Mouse (Mus musculus) midbrain, embryonic 16.5 days (tissue): ENCODE results near the gene Mob1b. TPM values are rescaled to one million over a fixed set of nuclear protein-coding genes. Genes with fewer than 3 reads are reported as not detected.
A peak's percentile ranks its signal among the peaks of the same experiment; 100 is the strongest.
"Not testable (repeated sequence)": the region's sequence is repeated elsewhere in the genome, so short reads cannot be mapped to it uniquely, and the experiment has no call there.

Source experiments
- ATAC-seq: fragments of 200-750 bp; cut with Nextera tagmentation; 2 replicates; pipeline ENCODE4 v1.8.0; 2017; ENCODE audit warnings: moderate TSS enrichment
- H3K27ac ChIP-seq: fragments of 300-500 bp; sonication (generic); 2 replicates; pipeline ENCODE4 v1.5.1; 2014; ENCODE audit warnings: mild to moderate bottlenecking, low read length, mixed read lengths
- H3K27me3 ChIP-seq: fragments of 300-500 bp; sonication (generic); 2 replicates; pipeline ENCODE4 v1.6.1; 2014; ENCODE audit warnings: low read depth, low read length, mixed read lengths; ENCODE audit not compliant: control insufficient read depth, insufficient read depth
- H3K36me3 ChIP-seq: fragments of 300-500 bp; sonication (generic); 2 replicates; pipeline ENCODE4 v1.6.1; 2014; ENCODE audit warnings: mild to moderate bottlenecking, low read length, moderate library complexity, mixed read lengths; ENCODE audit not compliant: control insufficient read depth, insufficient read depth
- H3K4me1 ChIP-seq: fragments of 300-500 bp; sonication (generic); 2 replicates; pipeline ENCODE4 v1.6.1; 2014; ENCODE audit warnings: mild to moderate bottlenecking, low read length, mixed read lengths; ENCODE audit not compliant: control insufficient read depth, insufficient read depth
- H3K4me2 ChIP-seq: fragments of 300-500 bp; sonication (generic); 2 replicates; pipeline ENCODE4 v1.6.1; 2014; ENCODE audit warnings: mild to moderate bottlenecking, low read length, mixed read lengths
- H3K4me3 ChIP-seq: fragments of 300-500 bp; sonication (generic); 2 replicates; pipeline ENCODE4 v1.5.1; 2014; ENCODE audit warnings: low read depth, mild to moderate bottlenecking, low read length, moderate library complexity, mixed read lengths
- H3K9ac ChIP-seq: fragments of 300-500 bp; sonication (generic); 2 replicates; pipeline ENCODE4 v1.6.1; 2014; ENCODE audit warnings: low read depth, low read length, mixed read lengths
- H3K9me3 ChIP-seq: fragments of 300-500 bp; sonication (generic); replicated peaks from 2 replicates; pipeline ENCODE4 v1.6.1; 2014; ENCODE audit warnings: mild to moderate bottlenecking, low read length, mixed read lengths; ENCODE audit not compliant: control insufficient read depth, poor library complexity, severe bottlenecking
- WGBS: fragments of 180-500 bp; shearing (Covaris S2); extraction: QIAGEN DNeasy Blood & Tissue Kit; methylation state at CpG from one replicate; pipeline ENCODE4 v1.1.7; 2014; 5-methylcytosine and 5-hydroxymethylcytosine counted together
- polyA plus RNA-seq: library from polyadenylated mRNA; unstranded; fragments of >200 nt; fragmentation: Nextera tagmentation; extraction: Ambion mirVana; gene quantifications from 2 replicates; pipeline ENCODE4 v1.2.1, GENCODE M21; 2015

Mob1b gene
- polyA plus RNA-seq, 1 experiment from 2014 or later: 9.8 TPM

- H3K4me2 ChIP-seq: peak overlapping the region; percentile 92
- no peaks in the 10 kb centered on the region for H3K27me3 ChIP-seq
- H3K36me3 ChIP-seq: no peaks in the 10 kb centered on the region
- under 1% methylated on average over 26 of the region's 38 CpGs for WGBS
- H3K27ac ChIP-seq: peak overlapping the region; percentile 95
- peak overlapping the region; percentile 99 for H3K4me3 ChIP-seq
- no peaks in the 10 kb centered on the region for H3K9me3 ChIP-seq
- H3K9ac ChIP-seq: peak overlapping the region; percentile 99
- ATAC-seq: peak; percentile 82
- H3K4me1 ChIP-seq: peaks cover 29% of the 10 kb centered on the region
Observed at GRCm38 (mm10) chr5:88721003-88721475, 384 bp downstream of the Mob1b start.

- H3K9ac ChIP-seq: peak overlapping the region; percentile 99
- H3K36me3 ChIP-seq: no peaks in the 10 kb centered on the region
- peaks cover 29% of the 10 kb centered on the region for H3K4me1 ChIP-seq
- H3K4me3 ChIP-seq: peak overlapping the region; percentile 99
- 3% methylated on average over 31 of the region's 31 CpGs for WGBS
- peak; percentile 52 for ATAC-seq
- peak overlapping the region; percentile 92 for H3K4me2 ChIP-seq
- no peaks in the 10 kb centered on the region for H3K9me3 ChIP-seq
- no peaks in the 10 kb centered on the region for H3K27me3 ChIP-seq
- H3K27ac ChIP-seq: peak overlapping the region; percentile 95
Observed at GRCm38 (mm10) chr5:88721565-88722212, 1.0 kb downstream of the Mob1b start.

DNA sequence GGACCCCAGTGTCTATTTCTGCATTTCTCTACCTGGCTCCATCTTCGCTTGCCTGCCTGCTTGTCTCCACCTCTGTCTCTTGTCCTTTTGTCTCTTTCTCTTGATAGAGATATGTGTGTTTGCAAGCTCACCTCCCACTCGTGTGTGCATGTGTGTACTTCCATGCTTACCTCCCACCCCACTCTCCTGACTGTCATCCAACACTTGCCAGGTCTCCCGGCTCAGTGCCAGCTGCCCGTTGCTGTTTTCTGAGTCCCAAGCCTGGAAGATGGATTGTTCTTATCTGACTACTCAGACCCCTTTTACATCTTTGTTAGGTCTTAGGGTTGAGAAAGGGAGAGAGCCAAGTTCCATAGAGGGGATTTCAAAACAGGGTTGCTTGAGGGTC is 1.6 kb downstream of the Mob1b start:
- peak overlapping the region; percentile 95; the same call in 1 of the 2 replicates for H3K27ac ChIP-seq
- peak overlapping the region; percentile 99 for H3K4me3 ChIP-seq
- no peak for ATAC-seq
- H3K27me3 ChIP-seq: no peaks in the 10 kb centered on the region
- H3K9ac ChIP-seq: peak overlapping the region; percentile 99
- WGBS: 17% methylated on average over 4 of the region's 4 CpGs
- no peaks in the 10 kb centered on the region for H3K9me3 ChIP-seq
- no peaks in the 10 kb centered on the region for H3K36me3 ChIP-seq
- peaks cover 29% of the 10 kb centered on the region for H3K4me1 ChIP-seq
- peak overlapping the region; percentile 92 for H3K4me2 ChIP-seq

DNA sequence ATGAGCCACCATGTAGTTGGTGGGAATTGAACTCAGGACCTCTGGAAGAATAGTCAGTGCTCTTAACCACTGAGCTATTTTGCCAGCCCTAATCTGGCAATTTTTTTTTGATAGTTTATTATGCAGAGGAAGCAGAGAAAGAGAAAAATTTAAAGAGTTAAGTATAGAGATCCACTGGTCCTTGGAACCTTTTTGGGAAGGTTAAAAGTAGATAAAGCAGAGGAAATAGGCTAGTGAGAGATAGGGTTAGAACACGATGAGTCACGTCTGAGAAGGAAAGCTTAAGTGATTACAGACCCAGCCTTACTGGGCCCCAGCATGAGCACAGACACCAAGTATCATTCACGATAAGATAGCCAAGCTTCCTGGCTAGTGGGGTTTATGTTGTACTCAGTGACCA is 3.4 kb downstream of the Mob1b start:
- ATAC-seq: no peak
- H3K9me3 ChIP-seq: no peaks in the 10 kb centered on the region
- no peak overlapping the region for H3K4me3 ChIP-seq
- peaks cover 29% of the 10 kb centered on the region for H3K4me1 ChIP-seq
- no peak overlapping the region for H3K27ac ChIP-seq
- WGBS: 77% methylated on average over 3 of the region's 3 CpGs
- H3K4me2 ChIP-seq: no peak overlapping the region
- H3K27me3 ChIP-seq: no peaks in the 10 kb centered on the region
- H3K36me3 ChIP-seq: no peaks in the 10 kb centered on the region
- no peak overlapping the region for H3K9ac ChIP-seq

- 89% methylated on average over 3 of the region's 3 CpGs for WGBS
- no peaks in the 10 kb centered on the region for H3K36me3 ChIP-seq
- H3K27ac ChIP-seq: no peak overlapping the region
- no peak overlapping the region for H3K4me2 ChIP-seq
- no peak overlapping the region for H3K4me3 ChIP-seq
- no peaks in the 10 kb centered on the region for H3K9me3 ChIP-seq
- no peaks in the 10 kb centered on the region for H3K27me3 ChIP-seq
- peaks cover 17% of the 10 kb centered on the region for H3K4me1 ChIP-seq
- H3K9ac ChIP-seq: no peak overlapping the region
- ATAC-seq: no peak
Observed at GRCm38 (mm10) chr5:88727593-88728144, 7.0 kb downstream of the Mob1b start.

- no peaks in the 10 kb centered on the region for H3K27me3 ChIP-seq
- no peak for ATAC-seq
- H3K9me3 ChIP-seq: no peaks in the 10 kb centered on the region
- no peak overlapping the region for H3K9ac ChIP-seq
- 91% methylated on average over 2 of the region's 2 CpGs for WGBS
- H3K4me1 ChIP-seq: no peaks in the 10 kb centered on the region
- H3K4me2 ChIP-seq: no peak overlapping the region
- H3K27ac ChIP-seq: no peak overlapping the region
- H3K4me3 ChIP-seq: no peak overlapping the region
- no peaks in the 10 kb centered on the region for H3K36me3 ChIP-seq
Observed at GRCm38 (mm10) chr5:88734786-88735185, 14.1 kb downstream of the Mob1b start.

GRCm38 (mm10) chr5:88741065-88741464 is 20.4 kb downstream of the Mob1b start:
- H3K9me3 ChIP-seq, H3K36me3 ChIP-seq, H3K27me3 ChIP-seq, H3K4me1 ChIP-seq, H3K4me3 ChIP-seq, H3K9ac ChIP-seq, H3K27ac ChIP-seq, ATAC-seq, H3K4me2 ChIP-seq: not testable (repeated sequence)
- WGBS: 96% methylated on average over 1 of the region's 1 CpGs

- Histone ChIP-seq H3K27me3 (no peaks in the 10 kb centered on the region), H3K27ac (no peak overlapping the region), H3K4me3 (no peak overlapping the region), H3K36me3 (peaks cover 4% of the 10 kb centered on the region; the same call in 1 of the 2 replicates), H3K4me2 (no peak overlapping the region), H3K9me3 (no peaks in the 10 kb centered on the region), H3K4me1 (no peaks in the 10 kb centered on the region), H3K9ac (no peak overlapping the region)
- no peak for ATAC-seq
- 88% methylated on average over 1 of the region's 1 CpGs for WGBS
Observed at GRCm38 (mm10) chr5:88747774-88748173, 27.1 kb downstream of the Mob1b start.

GRCm38 (mm10) chr5:88753199-88753598 is 32.5 kb downstream of the Mob1b start:
- Histone ChIP-seq H3K4me1 (no peaks in the 10 kb centered on the region), H3K9me3 (no peaks in the 10 kb centered on the region), H3K9ac (no peak overlapping the region), H3K36me3 (peaks cover 12% of the 10 kb centered on the region; the same call in 1 of the 2 replicates), H3K27ac (no peak overlapping the region), H3K4me2 (no peak overlapping the region), H3K27me3 (no peaks in the 10 kb centered on the region), H3K4me3 (no peak overlapping the region)
- WGBS: 94% methylated on average over 4 of the region's 4 CpGs
- ATAC-seq: no peak
